In the genomic region with DNA sequence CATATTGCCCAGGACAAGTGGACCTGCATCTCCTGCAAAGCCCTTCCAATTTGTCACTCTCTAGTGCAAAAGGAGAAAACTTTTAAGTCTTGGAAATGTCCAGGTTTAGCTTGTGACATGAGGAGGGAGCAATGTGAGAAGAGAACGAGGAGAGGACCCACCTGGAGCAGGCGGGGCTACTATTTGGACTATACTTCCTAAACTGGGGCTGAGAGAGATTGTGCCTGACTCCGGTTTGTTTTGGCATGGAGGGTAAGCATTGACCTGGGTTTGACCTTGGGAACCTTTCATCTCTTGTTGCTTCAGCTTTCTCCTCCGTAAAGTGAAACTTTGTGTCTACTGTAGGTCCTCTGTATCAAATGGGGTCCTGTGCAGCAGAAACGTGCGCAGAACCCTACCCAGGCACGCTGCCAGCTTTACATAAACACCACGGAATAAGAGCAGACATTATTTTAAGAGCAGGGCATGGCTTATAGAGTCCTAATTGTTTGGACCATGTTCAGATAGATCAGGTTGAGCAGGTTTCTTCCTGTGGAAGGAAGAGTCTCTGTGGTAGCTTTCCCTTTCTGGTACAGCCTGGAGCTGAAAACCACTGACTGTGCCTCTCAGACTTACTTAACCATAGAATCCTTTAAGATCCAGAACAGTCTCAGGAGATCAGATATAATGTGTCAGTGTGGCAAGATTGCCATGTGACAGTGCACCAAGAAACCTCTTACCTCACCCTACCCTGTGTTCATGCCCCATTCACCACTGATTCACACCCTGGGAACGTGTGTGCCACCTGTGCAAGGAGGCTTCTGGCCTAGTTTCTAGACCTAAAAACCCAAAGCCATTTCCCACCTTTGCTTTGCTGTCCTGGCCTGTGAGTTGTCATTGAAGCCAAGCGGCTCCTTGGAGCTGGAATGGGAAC, we compare ENCODE assay signal across 12 mouse cellular contexts.
DNase-seq lines count a peak whose midpoint lies in the region; ATAC-seq and TF ChIP-seq lines count a peak whose summit lies in the region.
"Had no signal": no experiment of that assay in that cellular context is flagged by ENCODE, and none has a peak within 500 bp of the region (broad histone marks: within the 10 kb centered on the region; RNA-seq: fewer than 3 reads in every experiment).

No protein-coding gene starts in this region.

- 80% methylated on average over 10 of the region's 10 CpGs for WGBS in forebrain, embryonic 11.5 days
- 68% methylated on average over 10 of the region's 10 CpGs for WGBS in forebrain, embryonic 15.5 days
- 35% methylated on average over 10 of the region's 10 CpGs for WGBS in kidney, embryonic 14.5 days
- 66% methylated on average over 10 of the region's 10 CpGs for WGBS in limb, embryonic 11.5 days

- peaks cover 6% of the 10 kb centered on the region; the same call in 1 of the 2 replicates for H3K4me1 ChIP-seq in forebrain, embryonic 11.5 days (replicated peaks; ENCODE audit: control insufficient read depth, insufficient read depth, low read length)
- H3K4me1 ChIP-seq in forebrain, embryonic 15.5 days = peaks cover 21% of the 10 kb centered on the region
- H3K4me1 ChIP-seq in kidney, embryonic 14.5 days (ENCODE audit: control insufficient read depth, insufficient read depth, low read length) = peaks cover 30% of the 10 kb centered on the region
- H3K4me1 ChIP-seq in limb, embryonic 11.5 days (ENCODE audit: control insufficient read depth, insufficient read depth, low read length) = peaks cover 15% of the 10 kb centered on the region; the same call in 1 of the 2 replicates

- no peak for ATAC-seq in forebrain, embryonic 11.5 days (replicated peaks; ENCODE audit: low FRiP score)
- ATAC-seq in forebrain, embryonic 15.5 days (replicated peaks) = no peak
- peak; percentile 22; the same call in 1 of the 2 replicates for ATAC-seq in kidney, embryonic 14.5 days (ENCODE audit: low FRiP score, low TSS enrichment)
- peak; percentile 41 for ATAC-seq in Patski
- no peak for ATAC-seq in limb, embryonic 11.5 days (ENCODE audit: insufficient number of reproducible peaks, low FRiP score, low TSS enrichment, low read depth)

- no peak overlapping the region for H3K4me3 ChIP-seq in forebrain, embryonic 11.5 days (ENCODE audit: low read depth, low read length)
- H3K4me3 ChIP-seq in forebrain, embryonic 15.5 days = no peak overlapping the region
- no peak overlapping the region for H3K4me3 ChIP-seq in kidney, embryonic 14.5 days (ENCODE audit: low read length)
- no peak overlapping the region for H3K4me3 ChIP-seq in limb, embryonic 11.5 days (ENCODE audit: low read depth, low read length)
- H3K4me3 ChIP-seq: liver, embryonic 13.5 days; neural tube, embryonic 13.5 days had no signal

- no peaks in the 10 kb centered on the region for H3K9me3 ChIP-seq in forebrain, embryonic 11.5 days (ENCODE audit: control insufficient read depth, low read length)
- H3K9me3 ChIP-seq in forebrain, embryonic 15.5 days = no peaks in the 10 kb centered on the region
- no peaks in the 10 kb centered on the region for H3K9me3 ChIP-seq in kidney, embryonic 14.5 days (ENCODE audit: control insufficient read depth, low read length)
- no peaks in the 10 kb centered on the region for H3K9me3 ChIP-seq in limb, embryonic 11.5 days (ENCODE audit: control insufficient read depth, low read length)
- H3K9me3 ChIP-seq: liver, embryonic 13.5 days; neural tube, embryonic 13.5 days had no signal

- no peak overlapping the region for H3K4me2 ChIP-seq in forebrain, embryonic 11.5 days (ENCODE audit: low read depth, low read length, severe bottlenecking)
- H3K4me2 ChIP-seq in forebrain, embryonic 15.5 days (replicated peaks) = no peak overlapping the region
- H3K4me2 ChIP-seq in kidney, embryonic 14.5 days (replicated peaks; ENCODE audit: low read depth, low read length) = peak overlapping the region; percentile 6; the same call in 1 of the 2 replicates
- H3K4me2 ChIP-seq in limb, embryonic 11.5 days (ENCODE audit: low read depth, severe bottlenecking) = 0 out of 2 replicates have a peak overlapping the region, but pooled peaks have one; percentile 1
- H3K4me2 ChIP-seq: liver, embryonic 13.5 days; midbrain, embryonic 11.5 days; neural tube, embryonic 13.5 days had no signal

- no peaks in the 10 kb centered on the region for H3K27me3 ChIP-seq in forebrain, embryonic 11.5 days (ENCODE audit: control insufficient read depth, insufficient read depth, low read length)
- H3K27me3 ChIP-seq in forebrain, embryonic 15.5 days = no peaks in the 10 kb centered on the region
- no peaks in the 10 kb centered on the region for H3K27me3 ChIP-seq in kidney, embryonic 14.5 days (ENCODE audit: control insufficient read depth, insufficient read depth, low read length)
- H3K27me3 ChIP-seq in Patski = no peaks in the 10 kb centered on the region
- no peaks in the 10 kb centered on the region for H3K27me3 ChIP-seq in limb, embryonic 11.5 days (ENCODE audit: control insufficient read depth, insufficient read depth, low read length)
- H3K27me3 ChIP-seq: liver, embryonic 13.5 days; neural tube, embryonic 13.5 days had no signal

- DNase-seq in forebrain, embryonic 11.5 days (ENCODE audit: low spot score) = peak; percentile 19
- DNase-seq in kidney, postnatal 25 days = no peak
- no peak for DNase-seq in Patski (ENCODE audit: low read depth, low spot score)
- no peak for DNase-seq in limb, embryonic 11.5 days (ENCODE audit: low spot score)
- no peak for DNase-seq in retina, postnatal 1 day
- DNase-seq in cerebellum, adult 11-12 months = no peak
- DNase-seq: liver, embryonic 13.5 days had no signal

- CTCF ChIA-PET in Patski (lab: Charles Lee) = no interaction called here

- H3K9ac ChIP-seq in forebrain, embryonic 11.5 days (ENCODE audit: low read length) = no peak overlapping the region
- no peak overlapping the region for H3K9ac ChIP-seq in forebrain, embryonic 15.5 days (replicated peaks)
- H3K9ac ChIP-seq in kidney, embryonic 14.5 days (ENCODE audit: low read depth, low read length) = no peak overlapping the region
- H3K9ac ChIP-seq in limb, embryonic 11.5 days (ENCODE audit: low read length) = no peak overlapping the region
- H3K9ac ChIP-seq: liver, embryonic 13.5 days; neural tube, embryonic 13.5 days had no signal

- H3K27ac ChIP-seq in forebrain, embryonic 11.5 days (ENCODE audit: low read depth, low read length) = no peak overlapping the region
- no peak overlapping the region for H3K27ac ChIP-seq in forebrain, embryonic 15.5 days (replicated peaks)
- H3K27ac ChIP-seq in kidney, embryonic 14.5 days (ENCODE audit: low read depth, low read length) = peak overlapping the region; percentile 71; the same call in 1 of the 2 replicates
- no peak overlapping the region for H3K27ac ChIP-seq in limb, embryonic 11.5 days (replicated peaks; ENCODE audit: low read depth, low read length)
- H3K27ac ChIP-seq: liver, embryonic 13.5 days; neural tube, embryonic 13.5 days had no signal

- in situ Hi-C loops in Patski (cut with MboI; ENCODE audit: low pct_unique_long_range_greater_than_20kb) = no loop called here

- POLR2A ChIA-PET in Patski (lab: Charles Lee) = no interaction called here

- H3K36me3 ChIP-seq in forebrain, embryonic 11.5 days (ENCODE audit: control insufficient read depth, insufficient read depth, low read length) = no peaks in the 10 kb centered on the region
- H3K36me3 ChIP-seq in forebrain, embryonic 15.5 days = no peaks in the 10 kb centered on the region
- no peaks in the 10 kb centered on the region for H3K36me3 ChIP-seq in kidney, embryonic 14.5 days (ENCODE audit: control insufficient read depth, insufficient read depth, low read length)
- no peaks in the 10 kb centered on the region for H3K36me3 ChIP-seq in limb, embryonic 11.5 days (ENCODE audit: control insufficient read depth, insufficient read depth, low read length)
- H3K36me3 ChIP-seq: G1E; liver, embryonic 13.5 days; neural tube, embryonic 13.5 days had no signal

- TF ChIP-seq CTCF in Patski (IDR thresholded peaks at IDR 0.05) = no peak

Comparison
In these comparisons a context has a peak if more than half of its experiments do, and no peak if none do; other contexts are left out.
1. ATAC-seq: peak in kidney, embryonic 14.5 days (single experiment) and Patski (single experiment); none in forebrain, embryonic 11.5 days (single experiment), forebrain, embryonic 15.5 days (single experiment) and limb, embryonic 11.5 days (single experiment).
2. H3K4me2 ChIP-seq: peak in kidney, embryonic 14.5 days (single experiment) and limb, embryonic 11.5 days (single experiment); none in forebrain, embryonic 11.5 days (single experiment) and forebrain, embryonic 15.5 days (single experiment).